Mouse (Mus musculus) retina, postnatal 1 day (tissue): Measurements from ENCODE around the gene Clrn2.
"Not testable (repeated sequence)": the region's sequence is repeated elsewhere in the genome, so short reads cannot be mapped to it uniquely, and the experiment has no call there.

ENCODE experiments used
- DNase-seq: peaks from one replicate; pipeline ENCODE4 v3.0.0-alpha.2; 2012

Clrn2 gene

GRCm38 (mm10) chr5:45453451-45453850 is at the start of gene Clrn2:
Clrn2 (plus strand) TSS chr5:45453751.
- no peak for DNase-seq

DNA sequence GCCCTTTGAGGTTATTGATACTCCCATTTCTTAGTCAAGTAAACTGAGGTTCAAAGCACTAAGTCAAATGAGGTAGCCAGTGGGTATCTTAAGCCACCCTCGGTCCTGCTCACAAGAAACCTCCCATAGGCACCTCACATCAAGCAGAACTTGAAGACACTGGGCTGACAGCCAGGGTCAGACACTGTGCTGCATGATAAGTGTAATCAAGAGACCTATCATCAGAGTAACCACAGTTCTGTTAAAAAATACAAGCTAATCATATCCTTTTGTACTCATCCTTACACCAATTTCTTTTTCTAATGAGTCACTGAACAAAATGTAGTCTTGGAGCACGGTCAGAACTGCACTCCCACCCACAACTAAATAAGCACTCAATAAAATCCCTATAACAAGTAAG is 47.4 kb upstream of the Clrn2 start:
- DNase-seq: no peak

- no peak for DNase-seq
Measured at GRCm38 (mm10) chr5:45416478-45416877, 37.1 kb upstream of the Clrn2 start.

DNA sequence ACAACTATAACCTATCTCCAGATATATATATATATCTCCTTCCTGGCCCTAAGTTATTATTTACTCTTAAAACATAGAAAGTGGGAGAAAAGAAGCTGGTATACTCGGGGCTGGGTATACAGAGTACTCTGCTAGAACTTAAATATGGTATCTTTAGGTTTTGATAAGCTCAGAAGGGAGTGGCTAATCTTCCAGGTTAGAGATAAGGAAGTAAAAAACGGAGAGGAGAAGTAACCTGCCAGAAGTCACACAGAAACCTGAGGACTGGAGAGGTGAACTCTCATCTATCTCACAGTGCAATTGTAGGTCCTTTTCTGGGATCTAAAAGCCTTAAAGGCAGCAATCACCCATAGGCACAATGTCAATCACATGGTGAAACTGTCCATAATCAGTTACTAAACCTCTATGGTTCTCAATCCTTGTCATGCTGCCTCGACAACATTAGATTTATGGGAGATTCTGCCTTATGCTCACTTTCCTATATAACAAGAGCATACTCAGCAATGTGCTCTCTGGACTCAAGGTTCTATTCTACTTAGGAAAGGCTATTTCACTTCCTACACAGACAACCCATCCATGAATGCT is 35.6 kb upstream of the Clrn2 start:
- no peak for DNase-seq

DNA sequence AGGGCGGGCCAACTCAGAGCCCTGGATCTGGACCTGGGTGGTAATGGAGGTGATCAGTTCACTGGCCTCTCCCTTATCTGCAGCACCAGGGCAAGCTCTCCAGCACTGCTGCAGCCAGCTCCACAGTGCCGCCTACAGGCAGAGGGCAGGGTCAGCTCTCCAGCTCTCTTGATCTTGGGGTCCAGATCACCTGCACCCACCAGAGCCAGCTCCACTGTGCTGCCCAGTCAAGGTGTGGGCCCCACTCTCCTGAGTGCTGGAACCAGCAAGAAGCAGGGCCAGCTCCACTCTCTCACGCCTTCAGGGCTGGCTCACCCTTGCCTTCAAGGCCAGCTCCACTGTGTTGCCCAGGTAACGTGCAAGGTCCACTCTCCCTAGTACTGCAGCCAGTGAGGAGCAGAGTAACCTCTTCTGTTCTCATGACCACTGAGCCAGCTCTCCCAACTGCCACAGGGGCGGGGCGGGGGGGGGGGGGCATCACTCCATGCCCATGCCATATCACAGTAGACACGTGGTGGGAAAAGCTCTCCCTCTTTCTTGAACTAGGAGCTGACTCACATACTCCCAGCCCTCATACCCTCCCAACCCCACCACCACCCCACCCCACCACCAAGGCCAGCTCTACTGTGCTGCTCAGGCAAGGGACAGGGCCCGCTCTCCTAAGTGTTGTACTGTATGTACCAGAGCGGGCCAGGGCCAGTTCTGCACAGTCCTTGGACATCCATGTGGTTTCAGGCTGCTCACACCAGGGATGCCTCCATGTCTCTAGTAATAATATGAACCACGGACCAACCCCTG is 33.5 kb upstream of the Clrn2 start:
- DNase-seq: peak; percentile 26

DNA sequence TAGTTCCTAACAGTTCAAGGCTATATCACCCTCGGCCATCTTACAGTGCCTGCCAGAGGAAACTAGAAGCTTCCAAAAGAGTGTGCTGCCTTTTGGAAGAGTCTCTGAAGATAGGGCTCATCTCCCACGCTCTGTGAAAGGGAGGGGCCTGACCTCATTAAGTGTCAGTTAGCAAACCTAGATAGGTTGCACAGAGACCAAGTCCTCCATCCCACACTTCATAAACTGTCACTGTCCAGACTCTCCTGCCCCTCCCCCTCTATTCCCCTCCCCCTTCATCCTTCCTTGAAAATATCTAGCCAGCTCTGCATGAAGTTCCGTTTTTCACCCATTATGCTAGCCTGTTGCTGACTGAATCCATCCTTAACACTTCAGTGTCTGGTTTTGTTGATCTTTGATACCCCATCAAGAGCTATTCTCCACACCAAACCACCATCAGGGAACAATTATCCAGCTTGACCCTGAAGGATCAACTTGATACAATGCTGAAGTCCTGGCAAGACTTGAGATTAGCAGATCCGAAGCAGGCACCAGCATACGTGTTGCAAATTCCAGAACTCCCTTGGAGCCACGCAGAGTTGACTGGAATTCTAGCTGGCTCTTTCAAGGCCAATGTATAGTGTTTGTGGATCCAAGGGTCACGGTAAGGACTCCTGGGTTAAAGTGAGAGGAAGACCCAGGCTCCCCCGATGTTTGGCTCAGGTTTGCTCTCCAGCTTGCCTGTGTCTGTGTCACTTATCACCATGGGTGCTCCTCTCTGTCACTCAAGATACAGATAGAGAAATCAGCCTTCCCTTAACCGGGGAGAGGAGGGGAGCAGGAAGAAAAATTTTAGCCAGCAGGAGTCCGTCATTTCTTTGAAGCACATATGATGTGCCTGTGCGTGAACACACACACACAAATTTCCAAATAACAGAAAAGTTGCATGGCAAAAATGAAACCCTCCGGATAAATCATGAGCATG is 31.4 kb upstream of the Clrn2 start:
- DNase-seq: no peak

- peak; percentile 68 for DNase-seq
Measured at GRCm38 (mm10) chr5:45424021-45424886, 29.3 kb upstream of the Clrn2 start.

- DNase-seq: not testable (repeated sequence)
Measured at GRCm38 (mm10) chr5:45425771-45426170, 27.8 kb upstream of the Clrn2 start.

DNA sequence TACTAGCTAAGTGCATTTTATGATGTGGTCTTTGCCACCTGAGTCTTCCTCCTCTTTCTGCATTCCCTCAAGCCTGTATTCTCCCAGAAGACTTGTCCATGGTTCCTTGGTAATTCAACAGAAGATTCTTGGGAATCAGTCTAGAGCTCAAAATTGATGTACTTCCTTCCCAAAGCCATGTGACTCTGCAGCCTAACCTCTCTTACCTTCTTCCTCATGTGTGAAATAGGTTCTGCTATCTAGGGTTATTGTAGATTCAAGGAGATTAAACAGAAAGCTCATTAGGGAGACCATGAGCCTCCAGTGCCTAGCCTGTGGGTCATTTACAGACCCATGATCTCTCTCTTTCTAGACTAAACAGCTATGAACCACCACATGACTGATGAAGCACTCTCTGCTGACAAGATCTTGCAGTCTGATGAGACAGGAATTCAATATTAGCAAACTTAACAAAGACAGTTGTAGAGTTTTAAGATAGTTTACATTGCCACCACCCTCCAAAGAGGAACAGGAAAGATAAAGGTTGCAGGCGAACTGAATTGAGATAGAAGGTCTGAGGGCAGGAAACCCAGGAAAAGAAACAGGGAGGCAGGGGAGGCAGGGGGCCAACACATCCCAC is 27.0 kb upstream of the Clrn2 start:
- DNase-seq: no peak

DNA sequence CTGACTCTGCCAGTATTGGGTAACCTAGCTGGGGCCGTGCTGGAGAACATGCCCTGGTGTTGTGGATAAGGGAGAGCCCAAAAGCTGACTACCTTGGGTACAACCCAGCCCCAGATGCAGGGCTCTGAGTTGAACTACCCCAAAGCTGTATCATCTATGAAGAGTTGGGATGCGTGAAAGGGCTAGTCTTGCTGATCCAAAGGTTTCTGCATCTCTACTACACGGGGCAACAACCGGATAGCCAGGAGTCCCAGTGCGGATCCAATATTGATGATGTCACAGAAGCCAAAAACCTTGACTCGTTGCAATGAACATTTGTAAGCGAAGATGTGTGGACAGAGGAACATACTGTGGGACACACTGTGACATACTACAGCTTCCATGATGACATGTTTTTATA is 25.7 kb upstream of the Clrn2 start:
- no peak for DNase-seq

GRCm38 (mm10) chr5:45435967-45436950 is 17.3 kb upstream of the Clrn2 start:
- no peak for DNase-seq

GRCm38 (mm10) chr5:45437826-45438225 is 15.7 kb upstream of the Clrn2 start:
- DNase-seq: peak; percentile 20

- DNase-seq: peak; percentile 34
Measured at GRCm38 (mm10) chr5:45438301-45438700, 15.2 kb upstream of the Clrn2 start.

DNA sequence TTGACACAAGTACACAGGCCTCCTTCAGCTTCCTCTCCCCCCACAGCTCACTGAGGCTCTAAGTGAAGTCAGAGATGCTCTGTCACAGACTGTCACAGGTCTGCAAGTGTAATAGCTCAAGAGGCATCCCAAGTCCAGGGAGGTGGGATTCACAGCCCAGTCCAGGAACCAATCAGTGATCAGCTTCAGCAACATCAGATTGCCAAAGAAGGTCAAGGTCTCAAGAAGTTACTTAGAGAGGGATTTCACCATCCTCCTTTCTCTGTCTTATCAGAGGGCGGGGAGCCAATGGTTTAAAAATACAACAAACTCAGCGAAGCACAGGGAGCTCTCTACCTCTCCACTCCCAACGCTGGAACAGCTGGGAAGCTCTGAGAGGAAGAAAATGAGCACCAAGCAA is 12.4 kb upstream of the Clrn2 start:
- no peak for DNase-seq

DNA sequence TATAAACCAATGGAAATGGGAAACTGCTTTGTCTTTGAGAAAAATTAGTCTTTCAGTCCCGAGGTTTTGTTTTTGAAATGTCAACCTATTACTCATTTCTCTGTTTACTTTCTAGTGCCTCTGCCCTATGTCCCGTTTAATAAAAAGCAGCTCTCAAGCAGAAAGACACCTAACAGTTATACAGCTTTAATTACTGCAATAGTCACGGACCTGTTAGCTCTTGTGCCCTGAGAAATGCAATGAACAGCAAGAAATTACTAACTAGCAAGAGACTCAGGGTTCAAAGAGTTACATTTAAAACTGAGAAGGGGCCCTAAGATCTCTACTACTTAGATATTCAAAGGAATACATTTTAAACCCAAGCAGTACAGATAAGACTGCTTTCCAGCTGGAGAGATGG is 11.8 kb upstream of the Clrn2 start:
- DNase-seq: no peak

DNA sequence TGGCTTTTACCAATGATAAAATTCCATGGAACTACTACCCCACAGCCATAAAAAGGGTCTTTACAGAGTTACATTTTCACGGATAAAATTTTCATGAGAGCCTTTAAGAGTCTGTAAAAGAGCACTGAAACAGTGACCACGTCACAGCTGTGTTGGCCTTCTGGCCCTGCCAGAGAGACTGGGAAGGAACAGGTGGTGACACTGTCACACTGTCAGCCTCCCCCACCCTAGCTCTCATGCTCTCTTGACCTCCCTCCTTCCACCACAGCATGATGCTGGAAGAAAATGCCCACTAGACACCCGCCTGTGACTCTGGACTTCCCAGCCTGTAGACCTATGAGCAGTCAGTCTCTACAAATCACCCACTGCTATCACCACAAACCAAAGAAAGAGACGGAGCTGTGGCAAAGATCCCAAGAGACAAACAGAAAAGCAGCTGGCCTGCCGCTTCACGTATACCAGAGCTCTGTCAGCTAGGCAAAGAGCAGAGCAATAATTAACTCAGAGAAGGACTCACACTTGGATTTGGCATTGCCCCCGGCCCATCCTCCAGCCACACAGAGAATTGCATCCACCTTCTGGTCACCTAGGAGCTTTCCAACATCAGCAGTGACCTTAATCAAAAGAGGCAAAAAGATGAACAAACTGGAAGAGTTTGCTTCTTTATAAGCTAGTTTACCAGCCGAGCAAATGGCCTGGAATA is 9.3 kb upstream of the Clrn2 start:
- no peak for DNase-seq

- peak; percentile 24 for DNase-seq
Measured at GRCm38 (mm10) chr5:45448676-45449075, 4.9 kb upstream of the Clrn2 start.

- peak; percentile 27 for DNase-seq
Measured at GRCm38 (mm10) chr5:45449206-45449605, 4.3 kb upstream of the Clrn2 start.

GRCm38 (mm10) chr5:45449831-45450716 is 3.5 kb upstream of the Clrn2 start, which contains the start of gene Qdpr:
Qdpr (minus strand) TSS chr5:45450236.
- DNase-seq: peak; percentile 100
